Mouse (Mus musculus) lung, postnatal 0 days (tissue): ENCODE measurements around the gene Atp5j.
A peak's percentile ranks its signal among the peaks of the same experiment; 100 is the strongest.

Experiments used
- CTCF ChIP-seq: IDR thresholded peaks from 2 replicates; pipeline ENCODE4 v1.5.1; 2016; ENCODE audit warnings: antibody characterized with exemption, mild to moderate bottlenecking
- EP300 ChIP-seq: IDR thresholded peaks from 2 replicates; pipeline ENCODE4 v1.6.1; 2016; ENCODE audit warnings: antibody characterized with exemption, mild to moderate bottlenecking, control low read depth

DNA sequence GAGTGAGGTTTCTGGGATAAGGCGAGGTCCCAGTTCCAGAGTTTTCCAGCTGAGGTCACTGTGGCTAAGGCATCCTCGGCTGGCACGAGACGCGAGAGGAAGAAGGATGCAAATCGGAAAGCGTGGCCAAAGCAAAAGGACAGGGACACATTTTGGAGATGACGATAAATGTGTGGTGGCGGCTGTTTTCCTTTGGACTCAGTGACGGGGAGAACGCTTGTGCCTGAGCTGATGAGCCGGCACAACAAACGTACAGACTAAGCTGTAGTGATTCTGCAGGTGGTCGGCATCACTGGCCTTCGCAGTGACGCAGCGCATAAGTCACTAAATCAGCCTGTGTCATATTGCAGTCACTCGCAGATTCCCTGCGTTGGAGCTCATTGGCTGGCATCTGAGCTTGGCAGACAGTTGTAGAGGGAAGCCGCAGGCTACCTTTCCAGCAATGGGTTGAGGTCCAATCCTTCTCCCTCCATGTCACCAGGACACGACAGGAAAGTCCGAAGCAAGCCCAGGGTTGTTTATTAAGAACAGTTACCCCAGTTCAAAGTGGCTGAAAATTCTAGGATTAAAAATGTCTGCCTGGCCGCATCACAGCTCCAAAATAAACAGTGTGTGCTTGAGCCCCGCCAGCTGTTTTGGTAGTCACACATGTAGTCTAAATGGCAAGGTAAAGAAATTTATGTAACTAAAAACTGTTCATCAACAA is 39.7 kb upstream of the Atp5j start:
- TF ChIP-seq CTCF (peak; percentile 41), EP300 (no peak)
